Mouse (Mus musculus) limb, embryonic 14.5 days (tissue): ENCODE measurements around the gene Celsr1. TPM values are rescaled to one million over a fixed set of nuclear protein-coding genes. Genes with fewer than 3 reads are reported as not detected.

Experiments
- ATAC-seq: fragments of 200-750 bp; cut with Nextera tagmentation; 2 replicates; pipeline ENCODE4 v1.8.0; 2017; ENCODE audit warnings: low read depth, moderate number of reproducible peaks, moderate TSS enrichment; ENCODE audit not compliant: low FRiP score
- DNase-seq: peaks from one replicate; pipeline ENCODE4 v3.0.0-alpha.2; 2015; ENCODE audit warnings: low spot score
- H3K27ac ChIP-seq: fragments of 300-500 bp; sonication (generic); replicated peaks from 2 replicates; pipeline ENCODE4 v1.5.1; 2014; ENCODE audit warnings: low read depth, mild to moderate bottlenecking, low read length, moderate library complexity, mixed read lengths
- H3K27me3 ChIP-seq: fragments of 300-500 bp; sonication (generic); 2 replicates; pipeline ENCODE4 v1.6.1; 2014; ENCODE audit warnings: low read length, mixed read lengths; ENCODE audit not compliant: control insufficient read depth, insufficient read depth
- H3K36me3 ChIP-seq: fragments of 300-500 bp; sonication (generic); 2 replicates; pipeline ENCODE4 v1.6.1; 2014; ENCODE audit warnings: mild to moderate bottlenecking, low read length, moderate library complexity, mixed read lengths; ENCODE audit not compliant: control insufficient read depth, insufficient read depth
- H3K4me1 ChIP-seq: fragments of 300-500 bp; sonication (generic); 2 replicates; pipeline ENCODE4 v1.6.1; 2014; ENCODE audit warnings: antibody characterized with exemption, low read length, mixed read lengths; ENCODE audit not compliant: control insufficient read depth, insufficient read depth
- H3K4me2 ChIP-seq: fragments of 300-500 bp; sonication (generic); replicated peaks from 2 replicates; pipeline ENCODE4 v1.6.1; 2014; ENCODE audit warnings: low read depth, mild to moderate bottlenecking, low read length, moderate library complexity; ENCODE audit not compliant: severe bottlenecking
- H3K4me3 ChIP-seq: fragments of 300-500 bp; sonication (generic); replicated peaks from 2 replicates; pipeline ENCODE4 v1.5.1; 2014; ENCODE audit warnings: low read length
- H3K9ac ChIP-seq: fragments of 300-500 bp; sonication (generic); 2 replicates; pipeline ENCODE4 v1.6.1; 2014; ENCODE audit warnings: mild to moderate bottlenecking, low read depth, low read length, moderate library complexity; ENCODE audit not compliant: severe bottlenecking
- H3K9me3 ChIP-seq: fragments of 300-500 bp; sonication (generic); 2 replicates; pipeline ENCODE4 v1.6.1; 2016; ENCODE audit warnings: low read length; ENCODE audit not compliant: control insufficient read depth
- POLR2A ChIP-seq: fragments of 200-500 bp; IDR thresholded peaks from 2 replicates; pipeline ENCODE4 v1.8.0; 2012; ENCODE audit warnings: inconsistent platforms, mild to moderate bottlenecking, moderate library complexity, borderline replicate concordance; ENCODE audit not compliant: insufficient read depth, insufficient read length; ENCODE audit errors: extremely low read depth
- WGBS: fragments of 180-500 bp; shearing (Covaris S2); extraction: QIAGEN DNeasy Blood & Tissue Kit; methylation state at CpG from one replicate; pipeline ENCODE4 v1.1.7; 2014; 5-methylcytosine and 5-hydroxymethylcytosine counted together
- polyA plus RNA-seq, 2 experiments: library from polyadenylated mRNA; depleted of rRNA in 1 of 2; stranded (reverse) in 1 of 2; unstranded in 1 of 2; fragments of >200 nt; fragmentation: Nextera tagmentation in 1 of 2; extraction: Ambion mirVana in 1 of 2; gene quantifications; 2 replicates each; pipeline versions ENCODE4 v1.2.1 to v1.2.3; 2012 to 2014

Celsr1 gene
- polyA plus RNA-seq, 2 experiments: 6.5 to 11.8 TPM

GRCm38 (mm10) chr15:86064191-86064849 lies 30.7 kb upstream of the Celsr1 start:
- no peak overlapping the region for H3K4me2 ChIP-seq
- 85% methylated on average over 8 of the region's 8 CpGs for WGBS
- H3K9me3 ChIP-seq: no peaks in the 10 kb centered on the region
- H3K27me3 ChIP-seq: no peaks in the 10 kb centered on the region
- no peak overlapping the region for H3K27ac ChIP-seq
- no peak for TF ChIP-seq POLR2A
- peaks cover 42% of the 10 kb centered on the region for H3K4me1 ChIP-seq
- DNase-seq (no peak), ATAC-seq (no peak)
- no peak overlapping the region for H3K4me3 ChIP-seq
- no peak overlapping the region for H3K9ac ChIP-seq
- H3K36me3 ChIP-seq: no peaks in the 10 kb centered on the region

DNA sequence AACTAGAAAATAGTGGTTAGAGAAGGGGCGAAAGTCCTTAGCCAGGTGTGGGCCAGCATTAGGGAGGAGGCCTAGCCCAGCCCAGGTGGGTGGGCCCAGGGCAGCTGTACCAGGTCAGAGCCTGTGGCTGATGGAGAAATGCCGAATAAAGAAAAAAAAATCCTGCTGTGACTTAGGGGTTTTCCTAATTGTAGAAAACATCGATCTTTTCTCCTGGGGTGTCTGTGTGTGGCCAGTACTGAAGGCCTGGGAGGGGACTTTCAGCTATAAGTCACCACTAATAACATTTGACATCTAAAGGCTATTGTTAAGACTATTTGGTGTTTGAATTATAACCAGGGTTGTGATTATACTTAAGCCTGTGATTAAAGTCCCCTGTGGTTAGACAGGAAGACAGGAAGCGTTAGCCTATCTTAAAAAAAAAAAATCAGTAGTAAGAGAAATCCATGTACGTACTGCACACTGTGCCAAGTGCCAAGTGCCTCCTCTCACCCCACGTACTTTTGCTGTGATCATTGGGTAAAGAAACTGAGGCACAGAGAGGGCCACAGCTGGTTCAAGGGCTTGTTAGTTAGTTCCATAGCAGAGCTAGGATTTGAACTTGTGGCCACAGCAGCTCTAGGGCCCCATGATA lies 28.4 kb upstream of the Celsr1 start:
- WGBS: 56% methylated on average over 6 of the region's 6 CpGs
- Histone ChIP-seq H3K9ac (no peak overlapping the region), H3K27ac (no peak overlapping the region)

GRCm38 (mm10) chr15:86061221-86061620 lies 27.6 kb upstream of the Celsr1 start:
- ATAC-seq: no peak

More for the DNA sequence above, 28.4 kb upstream of the Celsr1 start:
- H3K36me3 ChIP-seq: no peaks in the 10 kb centered on the region
- H3K9me3 ChIP-seq: no peaks in the 10 kb centered on the region
- H3K27me3 ChIP-seq: no peaks in the 10 kb centered on the region
- ATAC-seq (no peak), DNase-seq (no peak)
- no peak overlapping the region for H3K4me3 ChIP-seq
- H3K4me1 ChIP-seq: peaks cover 30% of the 10 kb centered on the region
- no peak overlapping the region for H3K4me2 ChIP-seq
- no peak for TF ChIP-seq POLR2A

GRCm38 (mm10) chr15:86060581-86060980 lies 27.0 kb upstream of the Celsr1 start:
- Histone ChIP-seq H3K27ac (0 out of 2 replicates have a peak overlapping the region, but pooled peaks have one; percentile 20), H3K27me3 (no peaks in the 10 kb centered on the region), H3K9ac (no peak overlapping the region), H3K4me1 (peaks cover 27% of the 10 kb centered on the region), H3K9me3 (no peaks in the 10 kb centered on the region), H3K4me2 (0 out of 2 replicates have a peak overlapping the region, but pooled peaks have one; percentile 6), H3K4me3 (no peak overlapping the region), H3K36me3 (no peaks in the 10 kb centered on the region)
- no peak for ATAC-seq
- WGBS: 87% methylated on average over 12 of the region's 12 CpGs
- no peak for TF ChIP-seq POLR2A
- DNase-seq: no peak

More at GRCm38 (mm10) chr15:86061221-86061620, 27.6 kb upstream of the Celsr1 start:
- WGBS: 79% methylated on average over 7 of the region's 7 CpGs
- Histone ChIP-seq H3K36me3 (no peaks in the 10 kb centered on the region), H3K4me3 (no peak overlapping the region), H3K27me3 (no peaks in the 10 kb centered on the region), H3K9me3 (no peaks in the 10 kb centered on the region), H3K4me2 (no peak overlapping the region), H3K27ac (no peak overlapping the region), H3K9ac (no peak overlapping the region), H3K4me1 (peaks cover 27% of the 10 kb centered on the region)
- DNase-seq: no peak
- no peak for TF ChIP-seq POLR2A

DNA sequence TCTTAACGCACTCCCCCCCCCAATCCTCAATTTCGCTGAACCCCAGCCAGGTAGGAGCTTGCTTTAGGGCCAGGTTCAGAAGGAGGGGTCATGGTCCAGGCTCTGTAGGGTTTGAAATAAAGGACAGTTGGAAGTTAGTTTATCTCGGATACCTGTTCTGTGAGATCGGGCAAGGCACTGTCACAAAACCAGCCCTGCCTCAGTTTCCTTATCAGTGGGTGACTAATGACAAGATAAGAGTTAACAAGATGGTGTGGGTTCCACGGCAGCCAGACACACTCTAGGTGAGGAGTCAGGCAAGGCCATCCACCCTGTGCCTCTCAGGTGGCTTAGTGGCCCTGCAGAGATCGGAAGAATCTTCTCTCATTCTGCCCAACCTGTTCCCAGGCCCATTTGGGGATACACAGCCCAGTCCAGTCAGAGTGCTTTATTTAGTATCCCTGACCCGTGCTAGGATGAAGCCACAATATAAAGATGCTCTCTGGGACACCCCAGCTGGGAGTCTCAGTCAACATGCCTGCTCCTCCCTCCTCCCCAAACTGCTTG lies 26.3 kb upstream of the Celsr1 start:
- no peaks in the 10 kb centered on the region for H3K27me3 ChIP-seq
- peaks cover 27% of the 10 kb centered on the region for H3K4me1 ChIP-seq
- no peaks in the 10 kb centered on the region for H3K9me3 ChIP-seq
- DNase-seq: no peak
- H3K9ac ChIP-seq: peak overlapping the region; percentile 94; the same call in 1 of the 2 replicates
- H3K27ac ChIP-seq: no peak overlapping the region
- H3K36me3 ChIP-seq: no peaks in the 10 kb centered on the region
- no peak for ATAC-seq
- H3K4me2 ChIP-seq: peak overlapping the region; percentile 82
- TF ChIP-seq POLR2A: no peak
- WGBS: 79% methylated on average over 7 of the region's 7 CpGs
- H3K4me3 ChIP-seq: peak overlapping the region; percentile 88
